Mouse (Mus musculus): ENCODE results near the gene Cep104. TPM values are rescaled to one million over a fixed set of nuclear protein-coding genes. Genes with fewer than 3 reads are reported as not detected.

Cep104 gene
- polyA plus RNA-seq, 1 experiment from 2014 or later: 19.7 TPM

DNA sequence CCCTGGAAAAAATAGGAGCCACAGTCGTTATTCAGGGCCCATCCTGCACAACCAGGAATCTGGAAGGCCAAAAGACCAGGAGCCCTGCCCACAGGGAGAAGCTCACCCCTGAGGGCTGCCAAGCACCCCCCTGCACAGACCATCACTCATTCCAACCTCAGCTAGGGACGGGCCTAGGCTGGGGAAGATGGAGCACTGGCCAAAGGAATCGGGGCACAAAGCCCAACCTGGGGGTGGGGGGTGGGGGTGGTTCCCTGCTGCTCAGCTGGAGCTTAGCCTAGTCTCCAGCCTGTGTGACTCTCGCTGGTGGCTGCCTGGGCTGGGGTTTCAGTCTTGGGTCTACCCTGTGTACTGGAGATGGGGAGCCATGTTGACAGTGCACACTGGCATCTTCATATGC, 47.9 kb downstream of the Cep104 start:
- Histone ChIP-seq H3K9ac (replicated peaks; ENCODE audit: low read length) (no peak overlapping the region), H3K36me3 (ENCODE audit: control insufficient read depth, insufficient read depth, low read length) (peaks cover 40% of the 10 kb centered on the region), H3K4me3 (replicated peaks; ENCODE audit: low read depth, low read length) (no peak overlapping the region), H3K4me1 (ENCODE audit: control insufficient read depth, insufficient read depth, low read length) (peaks cover 9% of the 10 kb centered on the region), H3K27me3 (ENCODE audit: control insufficient read depth, insufficient read depth, low read length) (0 out of 2 replicates have a peak, but pooled peaks cover 7% of the 10 kb centered on the region), H3K27ac (replicated peaks; ENCODE audit: low read depth, low read length) (no peak overlapping the region), H3K4me2 (ENCODE audit: low read length) (no peak overlapping the region), H3K9me3 (ENCODE audit: control insufficient read depth, low read length) (no peaks in the 10 kb centered on the region)
- ATAC-seq (ENCODE audit: low FRiP score, low TSS enrichment) (no peak), DNase-seq (no peak)
- 31% methylated on average over 4 of the region's 4 CpGs for WGBS

- Histone ChIP-seq H3K9me3 (ENCODE audit: control insufficient read depth, low read length) (no peaks in the 10 kb centered on the region), H3K4me1 (ENCODE audit: control insufficient read depth, insufficient read depth, low read length) (peaks cover 9% of the 10 kb centered on the region), H3K4me2 (ENCODE audit: low read length) (no peak overlapping the region), H3K27ac (replicated peaks; ENCODE audit: low read depth, low read length) (no peak overlapping the region), H3K4me3 (replicated peaks; ENCODE audit: low read depth, low read length) (no peak overlapping the region), H3K27me3 (ENCODE audit: control insufficient read depth, insufficient read depth, low read length) (0 out of 2 replicates have a peak, but pooled peaks cover 7% of the 10 kb centered on the region), H3K9ac (replicated peaks; ENCODE audit: low read length) (no peak overlapping the region; the same call in 1 of the 2 replicates), H3K36me3 (ENCODE audit: control insufficient read depth, insufficient read depth, low read length) (peaks cover 29% of the 10 kb centered on the region)
- DNase-seq (no peak), ATAC-seq (ENCODE audit: low FRiP score, low TSS enrichment) (no peak)
- WGBS: 26% methylated on average over 8 of the region's 8 CpGs
These were observed 49.0 kb downstream of the Cep104 start for GRCm38 (mm10) chr4:154023754-154024601.

DNA sequence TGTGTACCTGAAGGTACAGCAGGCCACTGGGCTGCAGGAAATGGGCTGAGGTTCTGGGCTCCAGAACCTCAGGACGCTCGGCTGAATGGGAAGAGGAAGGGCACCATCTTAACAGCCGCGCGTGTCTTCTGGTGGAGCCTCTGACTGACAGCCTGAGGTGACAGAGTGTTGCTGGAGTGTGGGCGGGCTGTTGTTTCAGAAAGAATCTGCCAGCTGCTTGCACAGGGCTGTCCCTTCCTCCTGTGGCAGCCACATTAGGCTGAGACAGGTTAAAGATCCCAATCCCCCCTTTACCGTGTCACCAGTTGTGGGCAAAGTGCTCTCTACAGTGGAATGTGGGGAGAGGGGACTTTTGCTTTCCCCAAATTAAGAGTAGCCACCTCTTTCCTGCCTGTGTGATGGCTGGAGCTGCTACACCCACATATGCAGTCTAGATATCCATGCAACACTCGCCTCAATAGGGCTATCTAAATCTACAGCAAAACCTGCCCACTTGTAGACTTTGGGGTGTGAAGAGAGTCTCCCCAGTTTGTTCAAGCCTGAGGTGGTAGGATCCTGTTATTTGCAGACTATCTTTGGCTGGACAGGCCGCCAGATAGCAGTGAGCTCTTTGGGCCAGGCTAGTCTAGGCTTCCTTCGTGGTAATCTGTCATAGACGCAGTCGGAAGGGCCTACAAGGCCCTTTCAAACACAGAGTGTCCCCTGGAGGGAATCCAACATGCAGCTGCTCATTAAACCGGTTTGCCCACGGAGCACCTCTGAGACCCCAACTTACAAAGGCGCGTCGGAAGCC, 49.9 kb downstream of the Cep104 start:
- Histone ChIP-seq H3K9ac (replicated peaks; ENCODE audit: low read length) (no peak overlapping the region), H3K4me1 (ENCODE audit: control insufficient read depth, insufficient read depth, low read length) (peaks cover 9% of the 10 kb centered on the region), H3K4me3 (replicated peaks; ENCODE audit: low read depth, low read length) (peak overlapping the region; percentile 26; the same call in 1 of the 2 replicates), H3K27me3 (ENCODE audit: control insufficient read depth, insufficient read depth, low read length) (0 out of 2 replicates have a peak, but pooled peaks cover 7% of the 10 kb centered on the region), H3K9me3 (ENCODE audit: control insufficient read depth, low read length) (no peaks in the 10 kb centered on the region), H3K4me2 (ENCODE audit: low read length) (peak overlapping the region; percentile 56), H3K36me3 (ENCODE audit: control insufficient read depth, insufficient read depth, low read length) (peaks cover 19% of the 10 kb centered on the region), H3K27ac (replicated peaks; ENCODE audit: low read depth, low read length) (0 out of 2 replicates have a peak overlapping the region, but pooled peaks have one; percentile 26)
- DNase-seq: no peak
- 37% methylated on average over 17 of the region's 17 CpGs for WGBS
- no peak for ATAC-seq (ENCODE audit: low FRiP score, low TSS enrichment)

GRCm38 (mm10) chr4:154025641-154026440, 50.8 kb downstream of the Cep104 start, which contains the start of gene Smim1:
Gene Smim1, minus strand, starts transcription at chr4:154026230.
- DNase-seq: peak; percentile 79
- 0 out of 2 replicates have a peak, but pooled peaks cover 7% of the 10 kb centered on the region for H3K27me3 ChIP-seq (ENCODE audit: control insufficient read depth, insufficient read depth, low read length)
- peaks cover 9% of the 10 kb centered on the region for H3K4me1 ChIP-seq (ENCODE audit: control insufficient read depth, insufficient read depth, low read length)
- 0 out of 2 replicates have a peak within 1 kb of the TSS, but pooled peaks have one; percentile 26 for H3K27ac ChIP-seq (replicated peaks; ENCODE audit: low read depth, low read length)
- ATAC-seq (ENCODE audit: low FRiP score, low TSS enrichment): peak; percentile 37; the same call in 1 of the 2 replicates
- H3K9ac ChIP-seq (replicated peaks; ENCODE audit: low read length): peak within 1 kb of the TSS; percentile 42; the same call in 1 of the 2 replicates
- H3K4me2 ChIP-seq (ENCODE audit: low read length): peak within 1 kb of the TSS; percentile 56
- H3K9me3 ChIP-seq (ENCODE audit: control insufficient read depth, low read length): no peaks in the 10 kb centered on the region
- H3K36me3 ChIP-seq (ENCODE audit: control insufficient read depth, insufficient read depth, low read length): peaks cover 10% of the 10 kb centered on the region
- WGBS: 1% methylated on average over 32 of the region's 33 CpGs
- H3K4me3 ChIP-seq (replicated peaks; ENCODE audit: low read depth, low read length): peak within 1 kb of the TSS; percentile 26

DNA sequence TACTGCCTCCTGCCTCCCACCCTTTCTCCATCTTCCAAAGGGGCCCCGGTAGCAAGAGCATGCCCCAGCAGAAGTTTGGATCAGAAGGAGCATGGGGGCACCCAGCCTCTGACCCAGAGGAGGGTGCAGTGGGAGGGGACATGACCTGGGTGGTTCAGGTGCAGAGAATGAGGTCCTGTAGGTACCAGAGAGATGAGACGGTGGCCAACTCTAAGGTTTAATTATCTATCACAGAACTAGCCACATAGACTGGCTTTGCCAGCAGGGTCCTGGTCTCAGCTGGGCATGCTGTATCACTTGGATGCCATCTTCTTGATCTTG, 51.4 kb downstream of the Cep104 start:
- 0 out of 2 replicates have a peak, but pooled peaks cover 7% of the 10 kb centered on the region for H3K27me3 ChIP-seq (ENCODE audit: control insufficient read depth, insufficient read depth, low read length)
- H3K9me3 ChIP-seq (ENCODE audit: control insufficient read depth, low read length): no peaks in the 10 kb centered on the region
- H3K36me3 ChIP-seq (ENCODE audit: control insufficient read depth, insufficient read depth, low read length): peaks cover 5% of the 10 kb centered on the region
- H3K4me1 ChIP-seq (ENCODE audit: control insufficient read depth, insufficient read depth, low read length): peaks cover 9% of the 10 kb centered on the region
- ATAC-seq (ENCODE audit: low FRiP score, low TSS enrichment): no peak
- no peak overlapping the region for H3K4me3 ChIP-seq (replicated peaks; ENCODE audit: low read depth, low read length)
- no peak overlapping the region; the same call in 1 of the 2 replicates for H3K9ac ChIP-seq (replicated peaks; ENCODE audit: low read length)
- H3K4me2 ChIP-seq (ENCODE audit: low read length): peak overlapping the region; percentile 56
- WGBS: 25% methylated on average over 2 of the region's 2 CpGs
- no peak overlapping the region for H3K27ac ChIP-seq (replicated peaks; ENCODE audit: low read depth, low read length)
- DNase-seq: no peak

DNA sequence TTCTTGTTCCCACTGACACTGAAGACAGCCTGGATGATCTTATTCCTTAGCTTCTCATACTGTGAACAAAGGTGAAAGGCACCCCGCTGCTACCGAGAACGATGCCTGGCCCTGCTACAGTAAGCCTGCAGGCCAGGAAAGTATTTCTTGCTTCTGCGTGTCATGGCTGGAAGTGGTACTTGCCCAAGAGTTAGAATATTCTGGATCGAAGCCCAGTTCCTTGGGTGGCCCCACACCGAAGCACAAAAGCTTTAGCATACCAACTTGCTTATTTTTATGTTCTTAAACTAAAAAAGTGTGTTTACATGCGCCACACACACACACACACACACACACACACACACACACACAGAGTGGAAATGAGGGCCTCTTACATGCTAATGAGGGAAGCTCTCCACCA, 53.1 kb downstream of the Cep104 start:
- DNase-seq (no peak), ATAC-seq (ENCODE audit: low FRiP score, low TSS enrichment) (no peak)
- no peak overlapping the region for H3K4me2 ChIP-seq (ENCODE audit: low read length)
- no peaks in the 10 kb centered on the region for H3K9me3 ChIP-seq (ENCODE audit: control insufficient read depth, low read length)
- WGBS: 82% methylated on average over 7 of the region's 7 CpGs
- no peak overlapping the region for H3K4me3 ChIP-seq (replicated peaks; ENCODE audit: low read depth, low read length)
- no peaks in the 10 kb centered on the region for H3K36me3 ChIP-seq (ENCODE audit: control insufficient read depth, insufficient read depth, low read length)
- H3K27me3 ChIP-seq (ENCODE audit: control insufficient read depth, insufficient read depth, low read length): 0 out of 2 replicates have a peak, but pooled peaks cover 7% of the 10 kb centered on the region
- no peak overlapping the region for H3K27ac ChIP-seq (replicated peaks; ENCODE audit: low read depth, low read length)
- H3K4me1 ChIP-seq (ENCODE audit: control insufficient read depth, insufficient read depth, low read length): peaks cover 9% of the 10 kb centered on the region
- no peak overlapping the region for H3K9ac ChIP-seq (replicated peaks; ENCODE audit: low read length)

DNA sequence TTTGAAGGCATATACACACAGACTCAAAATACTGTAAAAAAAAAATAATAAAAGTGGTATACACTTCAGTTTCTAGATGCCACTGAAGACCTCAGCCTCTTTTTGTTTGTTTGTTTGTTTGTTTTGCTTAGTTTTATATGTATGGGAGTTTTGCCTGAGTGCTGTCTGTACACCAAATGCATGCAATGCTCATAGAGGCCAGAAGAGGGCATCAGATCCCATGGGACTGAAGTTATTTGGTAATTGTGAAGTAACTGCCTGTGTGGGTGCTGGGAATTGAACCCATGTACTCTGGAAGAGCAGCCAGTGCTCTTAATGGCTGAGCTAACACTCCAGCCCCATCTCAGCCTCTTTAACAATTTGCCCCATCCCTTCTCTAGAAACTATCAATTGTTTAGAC, 53.7 kb downstream of the Cep104 start:
- H3K27me3 ChIP-seq (ENCODE audit: control insufficient read depth, insufficient read depth, low read length): 0 out of 2 replicates have a peak, but pooled peaks cover 7% of the 10 kb centered on the region
- DNase-seq: peak; percentile 33
- no peaks in the 10 kb centered on the region for H3K9me3 ChIP-seq (ENCODE audit: control insufficient read depth, low read length)
- H3K4me3 ChIP-seq (replicated peaks; ENCODE audit: low read depth, low read length): no peak overlapping the region
- no peak for ATAC-seq (ENCODE audit: low FRiP score, low TSS enrichment)
- no peak overlapping the region for H3K9ac ChIP-seq (replicated peaks; ENCODE audit: low read length)
- no peak overlapping the region for H3K27ac ChIP-seq (replicated peaks; ENCODE audit: low read depth, low read length)
- H3K36me3 ChIP-seq (ENCODE audit: control insufficient read depth, insufficient read depth, low read length): no peaks in the 10 kb centered on the region
- no peak overlapping the region for H3K4me2 ChIP-seq (ENCODE audit: low read length)
- peaks cover 9% of the 10 kb centered on the region for H3K4me1 ChIP-seq (ENCODE audit: control insufficient read depth, insufficient read depth, low read length)

GRCm38 (mm10) chr4:154037123-154037522, 62.1 kb downstream of the Cep104 start:
- H3K9ac ChIP-seq (replicated peaks; ENCODE audit: low read length): no peak overlapping the region
- no peak overlapping the region for H3K4me2 ChIP-seq (ENCODE audit: low read length)
- no peaks in the 10 kb centered on the region for H3K27me3 ChIP-seq (ENCODE audit: control insufficient read depth, insufficient read depth, low read length)
- no peak for ATAC-seq (ENCODE audit: low FRiP score, low TSS enrichment)
- H3K4me3 ChIP-seq (replicated peaks; ENCODE audit: low read depth, low read length): no peak overlapping the region
- no peaks in the 10 kb centered on the region for H3K36me3 ChIP-seq (ENCODE audit: control insufficient read depth, insufficient read depth, low read length)
- H3K9me3 ChIP-seq (ENCODE audit: control insufficient read depth, low read length): no peaks in the 10 kb centered on the region
- no peaks in the 10 kb centered on the region for H3K4me1 ChIP-seq (ENCODE audit: control insufficient read depth, insufficient read depth, low read length)
- WGBS: 48% methylated on average over 3 of the region's 3 CpGs
- no peak for DNase-seq
- no peak overlapping the region for H3K27ac ChIP-seq (replicated peaks; ENCODE audit: low read depth, low read length)

Measured in midbrain, embryonic 14.5 days (tissue).